Mouse (Mus musculus): ENCODE data around the gene Rbm38. TPM values are rescaled to one million over a fixed set of nuclear protein-coding genes. Genes with fewer than 3 reads are reported as not detected.

The Rbm38 gene
- polyA plus RNA-seq, 1 experiment from 2014 or later: 12.6 TPM

DNA sequence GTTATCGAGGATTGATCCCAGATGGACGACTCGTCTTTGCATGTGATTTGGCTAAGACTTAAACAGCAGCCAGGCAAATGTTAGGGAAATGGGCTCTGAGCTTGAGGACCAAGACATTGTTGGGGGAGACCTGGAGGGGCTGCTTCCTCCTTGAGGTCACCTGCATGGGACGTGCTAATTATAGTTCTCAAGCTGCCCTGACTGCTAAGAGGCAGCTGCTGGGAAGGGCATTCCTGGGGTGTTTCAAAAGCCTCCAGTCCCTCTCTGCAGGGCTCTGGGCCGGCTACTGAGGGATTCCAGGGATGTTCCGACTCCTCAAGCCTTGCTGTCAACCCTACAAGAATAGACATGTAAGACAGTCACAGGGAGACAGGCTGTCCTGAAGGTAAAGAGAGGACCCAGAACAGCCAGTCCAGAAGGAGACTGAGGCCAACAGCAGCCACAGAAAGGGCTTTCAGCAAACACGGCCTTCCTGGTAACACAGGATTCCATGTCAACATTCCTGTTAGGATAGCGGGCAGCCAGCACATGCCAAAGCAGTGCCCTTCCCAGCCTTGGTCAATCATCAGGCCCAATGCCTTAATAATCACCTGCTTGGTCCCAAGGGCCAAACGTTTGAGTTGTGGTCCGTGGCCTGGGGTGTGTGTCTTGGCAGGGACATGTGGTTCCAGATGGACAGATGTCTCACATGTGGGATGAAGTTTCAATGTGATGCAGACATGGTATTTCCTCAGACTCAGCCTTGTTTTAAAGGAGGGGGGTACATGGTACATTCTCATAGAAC lies 59.7 kb downstream of the Rbm38 start:
- WGBS (ENCODE audit: missing documents): 79% methylated on average over 10 of the region's 10 CpGs
- Histone ChIP-seq H3K36me3 (ENCODE audit: inconsistent target) (no peaks in the 10 kb centered on the region), H3K27ac (no peak overlapping the region), H3K79me2 (ENCODE audit: inconsistent target) (no peaks in the 10 kb centered on the region), H3K4me3 (ENCODE audit: inconsistent target) (no peak overlapping the region)

DNA sequence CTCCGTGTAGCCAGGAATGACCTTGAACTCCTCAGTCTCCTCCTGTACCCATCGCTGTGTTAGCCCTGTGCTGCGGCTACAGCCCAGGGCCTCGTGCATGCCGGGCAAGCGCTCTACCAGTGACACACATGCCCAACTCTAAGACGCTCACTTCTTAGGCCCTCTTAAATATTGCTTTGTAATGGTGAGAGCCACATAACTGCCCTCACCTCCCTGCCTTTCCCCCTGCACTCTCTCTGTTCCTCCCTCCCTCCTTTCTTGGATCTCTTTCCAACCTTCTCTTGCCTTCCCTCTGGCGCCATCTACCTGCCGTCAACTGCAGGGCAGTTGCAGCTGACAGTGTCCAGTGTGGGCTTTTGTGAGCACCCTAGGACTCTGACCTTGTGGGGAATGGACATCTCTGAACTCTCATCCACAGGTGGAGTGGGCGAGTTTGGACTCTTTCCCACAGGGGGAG lies 60.5 kb downstream of the Rbm38 start:
- 26% methylated on average over 10 of the region's 10 CpGs for WGBS (ENCODE audit: missing documents)
- no peaks in the 10 kb centered on the region for H3K36me3 ChIP-seq (ENCODE audit: inconsistent target)
- H3K79me2 ChIP-seq (ENCODE audit: inconsistent target): no peaks in the 10 kb centered on the region
- H3K27ac ChIP-seq: no peak overlapping the region
- no peak overlapping the region for H3K4me3 ChIP-seq (ENCODE audit: inconsistent target)

DNA sequence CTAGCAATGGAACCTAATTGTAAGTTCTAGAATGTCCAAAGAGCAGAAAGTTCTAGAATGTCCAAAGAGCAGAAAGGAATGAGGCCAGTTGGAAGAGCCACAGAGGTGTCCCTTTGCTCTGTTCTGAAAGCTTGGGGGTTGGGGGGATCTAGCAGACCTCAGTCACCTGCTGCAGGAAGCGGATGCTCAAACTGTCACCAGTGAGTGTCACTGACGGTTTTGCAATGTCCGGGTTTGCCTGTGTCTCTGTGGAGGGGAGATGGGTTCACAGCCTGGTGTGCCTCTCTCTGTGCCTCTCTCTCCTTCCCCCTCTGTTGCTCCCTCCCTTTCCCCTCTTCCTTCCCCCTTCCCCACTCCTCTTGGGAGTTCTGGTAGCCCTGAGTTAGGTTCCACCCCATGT lies 62.4 kb downstream of the Rbm38 start:
- no peak overlapping the region for H3K4me3 ChIP-seq (ENCODE audit: inconsistent target)
- H3K27ac ChIP-seq: no peak overlapping the region
- H3K79me2 ChIP-seq (ENCODE audit: inconsistent target): no peaks in the 10 kb centered on the region
- WGBS (ENCODE audit: missing documents): 57% methylated on average over 3 of the region's 3 CpGs
- H3K36me3 ChIP-seq (ENCODE audit: inconsistent target): no peaks in the 10 kb centered on the region

DNA sequence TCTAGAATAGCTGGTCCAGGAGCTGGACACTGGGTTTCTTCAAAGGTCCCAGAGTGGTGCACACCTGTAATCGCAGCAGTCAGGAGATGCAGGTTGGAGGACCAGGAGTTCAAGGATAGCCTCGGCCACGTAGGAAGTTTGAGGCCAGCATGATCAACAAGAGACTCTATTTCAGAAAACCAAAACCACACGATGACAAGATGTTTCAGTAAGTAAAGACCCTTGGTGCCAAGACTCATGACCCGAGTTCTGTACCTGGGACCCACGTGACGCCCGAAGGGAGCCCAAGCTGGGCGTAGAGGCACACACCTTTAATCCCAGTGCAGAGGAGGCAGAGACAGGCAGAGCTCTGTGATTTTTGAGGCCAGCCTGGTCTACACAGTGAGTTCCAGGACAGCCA lies 62.8 kb downstream of the Rbm38 start:
- 36% methylated on average over 9 of the region's 9 CpGs for WGBS (ENCODE audit: missing documents)
- Histone ChIP-seq H3K4me3 (ENCODE audit: inconsistent target) (no peak overlapping the region), H3K27ac (no peak overlapping the region), H3K79me2 (ENCODE audit: inconsistent target) (no peaks in the 10 kb centered on the region), H3K36me3 (ENCODE audit: inconsistent target) (no peaks in the 10 kb centered on the region)

DNA sequence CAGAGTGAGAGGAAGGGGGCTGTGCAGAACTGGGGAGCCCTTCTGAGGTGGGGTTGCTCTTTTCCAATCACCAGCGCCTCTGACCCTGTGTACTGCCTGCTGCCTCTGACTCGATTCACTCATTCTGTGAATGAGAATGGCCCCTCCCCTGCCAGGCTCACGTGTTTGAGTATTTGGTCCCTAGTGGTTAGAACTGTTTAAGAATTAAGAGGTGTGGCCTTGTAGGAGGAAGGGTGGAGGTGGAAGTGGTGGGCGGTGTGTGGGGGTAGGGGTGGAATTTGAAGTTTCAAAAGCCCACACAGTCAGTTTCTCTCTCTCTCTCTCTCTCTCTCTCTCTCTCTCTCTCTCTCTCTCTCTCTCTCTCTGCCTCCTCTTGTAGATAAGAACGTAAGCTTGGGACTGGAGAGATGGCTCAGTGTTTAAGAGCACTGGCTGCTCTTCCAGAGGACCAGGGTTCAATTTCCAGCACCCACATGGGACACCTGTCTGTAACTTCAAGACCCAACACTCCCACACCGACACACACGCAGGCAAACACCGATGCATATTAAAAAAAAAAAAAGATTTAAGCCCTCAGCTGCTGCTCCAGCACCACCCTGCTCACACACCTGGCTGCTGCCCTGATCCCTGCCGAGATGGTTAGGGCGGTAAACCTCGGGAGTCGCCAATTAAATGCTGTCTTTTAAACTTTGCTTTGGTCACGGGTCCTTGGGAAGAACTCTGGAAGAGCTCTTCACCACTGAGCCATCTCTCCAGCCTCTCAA lies 63.6 kb downstream of the Rbm38 start:
- WGBS (ENCODE audit: missing documents): 32% methylated on average over 12 of the region's 13 CpGs
- no peak overlapping the region for H3K27ac ChIP-seq
- H3K79me2 ChIP-seq (ENCODE audit: inconsistent target): no peaks in the 10 kb centered on the region
- H3K4me3 ChIP-seq (ENCODE audit: inconsistent target): no peak overlapping the region
- no peaks in the 10 kb centered on the region for H3K36me3 ChIP-seq (ENCODE audit: inconsistent target)

Other genes with a start within 250 kb of the Rbm38 start
- gene Bmp7, start 80.2 kb upstream of the Rbm38 start, polyA plus RNA-seq (2018): 0.04 TPM in 1 of 3 replicates, not detected in the others
- not detected in 3 replicates for gene Spo11, start 42.8 kb upstream of the Rbm38 start, polyA plus RNA-seq (2018)
- 27.7 to 41.7 TPM (median 35.9 TPM) in 3 replicates for gene Rae1, start 20.4 kb upstream of the Rbm38 start, polyA plus RNA-seq (2018)
- not detected in 3 replicates for gene Ctcfl, start 99.0 kb downstream of the Rbm38 start, polyA plus RNA-seq (2018)
- gene Pck1, start 132.6 kb downstream of the Rbm38 start, polyA plus RNA-seq (2018): not detected in 3 replicates
- gene Zbp1, start 198.4 kb downstream of the Rbm38 start, polyA plus RNA-seq (2018): 88.4 to 217 TPM (median 90.0 TPM) in 3 replicates

Measured in macrophage (primary cell).